Mouse (Mus musculus): ENCODE data around the gene Nrip3.

The Nrip3 gene

DNA sequence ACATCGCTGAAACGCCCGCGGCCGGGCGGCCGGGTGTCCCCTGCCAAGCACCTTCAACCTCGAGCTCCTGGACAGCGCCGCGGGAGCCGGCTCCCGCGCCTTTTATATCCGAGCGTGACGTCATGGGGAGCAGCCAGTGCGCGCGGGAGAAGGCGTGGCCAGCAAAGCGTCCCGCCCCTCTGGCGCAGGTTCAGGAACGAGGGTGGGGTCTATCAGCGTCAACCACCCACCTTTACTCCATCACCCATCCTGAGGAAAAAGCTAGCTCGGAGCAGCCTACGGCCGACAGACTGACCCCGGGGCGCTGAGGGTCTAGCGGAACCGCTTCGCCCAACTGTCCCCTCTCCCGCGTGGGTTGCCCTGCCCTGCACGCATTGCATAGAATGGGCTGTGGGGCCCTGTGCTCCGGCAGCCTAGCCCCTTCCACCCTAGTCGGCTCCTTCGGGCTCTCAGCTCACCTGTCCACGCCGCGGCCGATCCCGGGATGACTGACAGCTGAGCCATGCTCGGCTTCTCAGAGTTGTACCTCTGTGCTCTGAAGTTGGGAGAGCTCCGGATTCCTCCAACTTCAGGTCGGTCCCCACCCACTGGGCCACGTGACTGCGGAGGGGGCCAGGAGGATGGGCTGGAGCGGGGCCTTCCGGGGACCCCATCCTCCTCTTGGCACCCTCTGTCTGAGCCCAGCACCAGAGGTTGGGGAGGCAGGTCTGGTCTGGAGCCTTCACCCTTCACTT lies at the start of gene Nrip3:
TSS of gene Nrip3 (minus strand) at position 556 of the 734 bp plus-strand sequence.
- in situ Hi-C loops (cut with MboI): no loop called here

DNA sequence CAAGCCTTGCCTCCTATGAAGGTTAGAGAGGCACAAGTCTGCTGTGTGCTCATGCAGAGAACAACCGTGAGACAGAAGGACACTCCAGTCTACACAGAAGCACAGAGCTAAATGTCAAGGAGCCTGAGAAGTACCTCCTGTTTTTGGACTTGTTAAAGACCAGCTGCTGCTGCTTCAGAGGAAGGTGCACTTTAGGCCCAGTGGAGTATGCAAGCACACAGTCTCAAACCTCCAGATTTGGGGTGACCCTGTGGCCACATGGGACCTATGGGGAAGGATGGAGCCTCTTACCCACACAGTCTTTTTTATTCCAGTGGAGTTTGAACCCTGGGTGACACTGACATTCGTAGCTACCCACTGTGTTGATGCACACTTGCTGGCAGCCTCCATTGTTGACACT lies 49.6 kb upstream of the Nrip3 start:
- in situ Hi-C loops (cut with MboI): no loop called here

DNA sequence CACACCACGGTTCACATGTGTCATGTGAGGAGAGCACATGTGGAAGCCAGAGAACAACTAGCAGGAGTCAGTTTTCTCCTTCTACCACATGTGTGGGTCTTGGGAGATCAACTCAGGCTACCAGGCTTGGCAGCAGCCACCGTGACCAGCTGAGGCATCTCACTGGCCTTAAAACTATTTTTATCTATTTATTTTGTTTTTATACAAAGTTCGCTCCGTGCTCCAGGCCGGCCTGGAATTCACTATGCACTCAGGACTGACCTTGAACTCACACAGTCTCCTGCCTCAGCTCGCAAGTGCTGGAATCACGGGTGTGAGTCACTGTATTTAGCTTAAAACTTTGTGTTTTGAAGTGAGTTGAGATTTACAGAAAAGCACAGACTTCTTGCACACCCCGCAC lies 45.1 kb upstream of the Nrip3 start:
- in situ Hi-C loops (cut with MboI): no loop called here

DNA sequence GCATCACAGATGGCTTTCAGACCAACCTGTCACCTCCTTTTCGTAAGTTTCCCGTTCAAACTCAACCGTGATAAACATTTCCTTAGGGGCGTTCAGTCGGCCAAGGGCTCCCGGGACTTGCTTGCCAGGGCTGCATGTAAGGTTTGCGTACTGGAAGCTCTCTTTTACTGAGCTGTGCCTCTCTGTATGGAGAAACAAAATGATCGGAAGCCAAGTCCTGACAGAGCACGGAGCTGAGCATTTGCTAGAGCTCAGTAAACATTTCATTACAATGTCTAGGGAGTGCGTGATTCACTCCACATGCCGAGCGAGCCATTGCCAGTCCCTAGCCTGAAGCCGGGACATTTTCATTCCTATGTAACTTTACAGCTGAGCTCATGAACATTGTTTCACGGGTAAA lies 43.5 kb upstream of the Nrip3 start:
- in situ Hi-C loops (cut with MboI): no loop called here

DNA sequence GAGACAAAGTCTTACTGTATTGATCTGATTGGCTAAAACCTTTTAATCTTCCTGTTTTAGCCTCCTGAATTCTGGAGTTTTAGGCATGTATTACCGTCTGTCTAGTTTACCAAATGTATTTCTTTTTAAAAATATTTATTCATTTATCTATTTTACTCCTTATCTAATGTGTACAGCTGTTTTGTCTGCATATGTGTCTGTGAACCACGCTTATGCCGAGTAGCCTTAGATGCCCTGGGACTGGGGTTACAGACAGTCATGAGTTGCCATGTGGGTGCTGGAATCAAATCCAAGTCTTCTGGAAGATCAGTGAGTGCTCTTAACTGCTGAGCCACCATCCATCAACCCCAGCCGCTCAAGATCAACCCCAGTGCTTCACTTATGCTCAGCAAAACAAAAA lies 36.8 kb upstream of the Nrip3 start:
- in situ Hi-C loops (cut with MboI): no loop called here

DNA sequence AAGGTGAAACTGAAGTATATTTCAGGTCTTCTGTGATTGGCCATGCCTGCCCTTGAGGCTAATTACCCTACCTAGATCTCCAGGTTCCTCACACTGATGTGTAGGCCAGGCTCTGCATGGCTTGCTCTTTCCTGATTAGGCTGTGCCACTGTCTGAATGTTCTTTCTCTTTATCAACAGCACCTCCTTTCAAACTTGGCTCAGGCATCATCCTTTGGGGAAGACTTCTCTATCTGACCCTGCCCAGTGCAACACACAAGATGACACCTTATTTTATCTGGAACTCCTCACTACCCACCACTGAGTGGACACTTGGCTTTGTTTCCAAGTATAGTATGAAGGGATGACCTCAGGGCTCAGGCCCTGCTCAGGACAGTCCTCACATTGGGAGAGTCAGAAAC lies 36.1 kb upstream of the Nrip3 start:
- in situ Hi-C loops (cut with MboI): no loop called here

DNA sequence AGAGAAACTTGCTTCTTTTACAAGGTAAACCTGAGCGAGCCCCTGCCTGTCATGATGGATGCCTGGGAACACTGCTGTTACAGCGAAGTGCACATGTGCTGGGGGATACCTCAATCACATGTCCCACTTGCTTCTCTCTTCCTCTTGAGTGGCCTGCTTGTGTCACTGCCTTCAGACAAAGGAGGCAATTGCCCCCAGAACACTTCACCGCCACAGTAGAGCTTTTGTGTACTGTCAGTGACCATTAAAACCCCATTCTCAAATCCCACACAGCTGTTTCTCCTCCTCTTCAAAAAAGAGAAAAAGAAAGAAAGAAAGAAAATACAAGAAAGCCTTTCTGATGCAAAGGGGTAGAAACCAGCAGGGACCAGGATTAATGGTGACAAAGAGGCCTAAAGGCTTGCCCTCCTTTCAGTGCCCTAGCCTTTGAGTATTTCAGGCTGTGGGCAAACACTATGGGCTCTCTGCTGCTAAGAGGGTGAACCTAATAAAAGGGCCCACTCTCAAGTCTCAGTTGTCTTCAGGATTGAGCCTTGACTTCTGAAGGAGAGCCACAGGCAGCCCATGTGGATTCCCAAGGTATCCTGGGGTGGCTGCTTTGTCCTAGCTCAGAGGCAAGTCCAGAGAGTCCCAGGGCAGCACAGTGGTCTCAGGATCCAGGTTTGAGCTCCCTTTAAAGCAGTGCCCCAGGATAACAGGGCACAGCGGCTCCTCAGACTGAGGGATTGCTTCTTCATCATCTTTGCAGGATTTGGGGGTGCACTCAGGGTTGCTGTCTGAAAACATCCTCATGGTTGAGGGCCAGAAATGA lies 31.7 kb upstream of the Nrip3 start:
- in situ Hi-C loops (cut with MboI): no loop called here

DNA sequence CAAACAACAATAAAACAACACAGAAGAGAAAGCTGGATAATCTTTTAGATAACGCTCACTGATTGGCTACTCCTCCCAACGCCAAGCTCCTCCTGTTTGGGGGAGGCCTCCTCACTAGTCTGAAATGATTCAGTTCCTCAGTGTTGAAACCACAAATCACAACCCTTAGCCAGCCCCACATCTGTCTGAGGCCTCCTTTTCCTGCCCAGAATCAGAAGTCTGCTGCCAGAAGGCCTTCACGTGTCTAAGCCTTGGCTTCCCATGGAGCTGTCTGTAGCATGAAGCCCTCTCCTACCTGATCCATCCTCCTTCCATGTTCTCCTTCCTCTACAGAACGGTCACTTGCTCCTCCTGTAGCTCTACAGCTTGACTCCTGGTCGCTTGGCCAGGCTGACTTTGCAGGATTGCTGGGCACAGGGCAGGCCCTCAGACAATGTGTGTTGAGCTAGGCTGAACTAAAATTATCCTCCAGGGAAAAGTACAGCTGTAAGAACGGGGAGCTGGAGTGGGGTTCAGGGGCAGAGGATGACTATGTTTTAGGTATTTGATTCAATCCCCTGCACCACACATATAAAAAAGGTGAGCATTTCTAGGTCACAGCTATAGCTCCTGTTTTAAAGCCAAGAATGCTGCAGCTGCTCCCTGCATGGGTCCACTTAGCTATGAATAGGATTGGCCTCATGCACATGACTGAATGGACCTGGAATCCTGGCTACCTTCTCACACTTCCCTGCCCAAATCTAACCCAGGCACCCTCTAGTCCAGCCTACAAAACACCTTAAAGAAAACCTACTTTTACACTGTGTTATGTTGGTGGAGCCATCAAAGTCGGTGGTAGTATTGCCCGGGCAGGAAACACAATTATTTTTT lies 26.0 kb upstream of the Nrip3 start:
- in situ Hi-C loops (cut with MboI): no loop called here

DNA sequence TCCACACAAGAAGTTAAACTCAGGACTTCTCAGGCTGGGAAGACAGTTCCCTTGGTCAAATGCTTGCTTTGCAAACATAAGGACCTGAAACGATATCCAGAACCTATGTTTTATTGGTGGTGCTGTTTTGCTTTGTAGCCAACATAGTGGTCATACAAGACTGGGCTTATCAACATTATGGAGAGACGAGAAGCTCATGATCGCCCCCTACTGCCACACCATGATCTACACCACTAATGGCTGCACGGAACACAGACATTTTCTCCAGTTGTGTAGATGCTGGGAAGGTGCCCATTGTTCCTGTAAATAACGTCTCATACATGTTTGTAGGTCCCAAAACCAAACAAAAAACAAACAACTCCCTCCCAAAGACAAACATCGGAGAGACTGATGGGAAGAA lies 23.0 kb upstream of the Nrip3 start:
- in situ Hi-C loops (cut with MboI): no loop called here

DNA sequence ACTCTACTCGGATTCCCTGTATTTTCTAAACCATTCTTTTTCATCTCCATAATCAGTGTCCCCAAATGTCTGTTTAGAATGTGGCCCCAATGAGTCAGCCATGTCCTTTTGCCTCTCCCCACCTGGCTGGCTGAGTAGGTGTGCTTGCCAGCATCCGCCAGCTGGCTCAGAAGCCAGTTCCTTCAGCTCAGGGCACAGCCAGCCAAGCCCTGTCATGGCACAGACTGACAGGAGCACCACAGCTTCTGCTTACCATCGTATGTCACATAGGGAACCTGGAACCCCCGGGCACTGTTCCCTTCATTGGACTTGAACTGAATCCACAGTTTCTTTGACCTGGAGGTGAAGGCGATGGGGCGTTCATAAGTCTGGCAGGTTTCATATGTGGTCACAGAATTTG lies 22.5 kb upstream of the Nrip3 start:
- in situ Hi-C loops (cut with MboI): no loop called here

DNA sequence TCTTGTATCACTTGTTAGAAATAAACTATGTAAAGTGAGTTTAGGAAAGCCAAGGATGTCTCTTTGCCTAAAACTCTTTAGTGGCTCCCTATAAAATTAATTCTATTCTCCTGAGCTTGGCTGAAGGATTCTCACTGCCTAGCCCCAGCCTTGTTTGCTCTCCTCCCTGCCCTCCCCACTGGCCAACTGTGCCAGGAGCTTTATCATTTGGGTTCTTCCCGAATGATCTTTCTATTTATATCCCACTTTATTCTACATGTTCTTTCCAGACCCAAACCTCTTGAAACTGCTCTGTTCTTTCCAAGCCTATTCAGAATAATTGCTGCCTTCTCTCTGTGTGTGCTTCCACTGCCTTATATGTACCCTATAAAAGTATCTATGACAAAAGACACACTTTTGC lies 21.7 kb upstream of the Nrip3 start:
- in situ Hi-C loops (cut with MboI): no loop called here

DNA sequence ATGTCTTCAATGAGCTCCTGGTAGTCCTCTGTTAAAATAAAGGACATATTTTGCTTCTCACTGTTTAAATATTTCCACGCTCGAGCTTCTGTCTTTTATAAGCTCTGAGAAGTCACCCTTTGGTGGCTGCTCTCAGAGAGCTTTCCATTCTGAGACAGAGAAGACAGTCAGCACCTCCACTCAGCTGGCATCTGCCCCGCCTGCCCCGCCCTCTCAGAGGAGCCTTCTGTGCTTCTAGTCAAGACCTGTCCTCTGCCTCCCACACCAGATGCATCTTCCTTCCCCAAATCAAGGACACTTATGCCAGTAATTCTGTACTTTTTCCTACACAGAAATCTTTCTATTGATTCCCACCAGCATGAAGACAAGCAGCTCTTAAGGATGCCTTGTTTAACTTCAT lies 18.8 kb upstream of the Nrip3 start:
- in situ Hi-C loops (cut with MboI): no loop called here

DNA sequence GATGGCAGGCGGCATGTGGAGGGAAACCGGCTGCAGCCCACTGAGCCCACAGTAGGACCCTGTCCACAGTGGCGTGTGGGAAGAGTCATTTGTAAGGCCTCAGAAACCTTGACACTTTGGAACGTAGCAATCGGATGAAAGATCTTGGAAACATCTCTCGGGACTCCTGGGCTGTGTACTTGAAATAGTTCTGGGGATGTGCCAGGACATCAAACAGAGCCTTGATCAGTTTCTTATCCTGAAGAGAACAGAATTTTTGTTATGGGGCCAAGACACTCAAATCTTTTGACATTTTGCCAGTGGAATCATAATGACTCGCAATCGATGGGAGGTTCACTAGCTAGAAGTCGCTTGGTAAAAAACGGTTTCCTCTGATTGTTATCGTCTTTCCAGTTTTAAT lies 17.3 kb upstream of the Nrip3 start:
- in situ Hi-C loops (cut with MboI): no loop called here

DNA sequence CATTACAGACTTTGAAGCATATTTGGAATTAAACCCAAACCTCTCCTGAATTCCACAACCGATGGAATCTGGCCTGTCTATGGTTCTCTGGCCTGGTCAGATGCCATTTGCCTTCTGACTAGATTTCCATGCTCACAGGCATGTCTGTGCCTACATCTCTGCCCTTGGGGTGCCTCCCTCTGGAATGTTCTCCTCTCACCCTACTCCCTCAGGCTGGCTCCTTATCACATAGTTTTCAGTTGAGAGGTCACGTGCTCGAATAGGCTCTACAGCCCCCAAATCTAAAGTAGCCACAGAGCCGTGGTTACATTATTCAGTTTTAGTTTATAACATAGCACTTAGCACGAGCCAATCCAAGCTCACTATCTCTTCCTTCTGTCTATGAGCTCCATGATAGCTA lies 13.7 kb upstream of the Nrip3 start:
- in situ Hi-C loops (cut with MboI): no loop called here

DNA sequence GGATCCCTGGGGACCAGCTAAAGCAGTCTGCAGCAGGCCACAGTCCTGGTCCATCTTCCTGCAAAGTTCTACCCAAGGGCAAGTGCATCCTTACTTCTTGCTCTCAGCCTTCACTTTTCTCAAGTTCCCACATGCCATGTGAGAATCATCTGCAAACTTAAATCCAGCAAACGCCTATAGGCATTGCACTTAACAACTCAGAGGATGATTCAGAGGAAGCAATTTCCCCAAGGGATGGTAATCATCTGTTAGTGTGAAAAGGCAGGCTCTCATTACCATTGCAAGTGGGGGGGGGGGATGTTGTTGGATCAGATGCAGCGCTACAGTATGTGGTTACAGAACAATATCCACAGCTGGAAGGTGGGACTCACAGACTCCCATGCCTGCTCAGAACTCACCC lies 12.7 kb upstream of the Nrip3 start:
- in situ Hi-C loops (cut with MboI): no loop called here

DNA sequence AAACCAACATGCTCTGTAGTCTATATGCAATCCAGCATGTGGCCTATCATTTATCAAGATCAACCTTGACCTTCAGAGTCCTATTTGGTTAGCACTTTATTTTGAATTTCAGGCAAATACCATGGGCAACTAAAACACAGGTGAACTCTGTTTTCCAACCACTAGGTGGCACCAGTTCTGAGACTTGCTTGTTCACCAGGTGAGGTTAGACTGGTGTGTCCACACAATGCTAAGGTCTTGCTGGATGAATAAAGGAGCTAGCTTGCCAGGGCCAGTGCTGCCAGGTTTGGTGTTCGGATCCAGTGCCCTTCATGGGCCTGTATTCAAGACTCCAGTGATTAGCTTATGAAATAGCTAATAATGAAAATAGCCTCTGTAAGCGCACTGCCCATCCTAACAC lies 10.9 kb upstream of the Nrip3 start:
- in situ Hi-C loops (cut with MboI): no loop called here

DNA sequence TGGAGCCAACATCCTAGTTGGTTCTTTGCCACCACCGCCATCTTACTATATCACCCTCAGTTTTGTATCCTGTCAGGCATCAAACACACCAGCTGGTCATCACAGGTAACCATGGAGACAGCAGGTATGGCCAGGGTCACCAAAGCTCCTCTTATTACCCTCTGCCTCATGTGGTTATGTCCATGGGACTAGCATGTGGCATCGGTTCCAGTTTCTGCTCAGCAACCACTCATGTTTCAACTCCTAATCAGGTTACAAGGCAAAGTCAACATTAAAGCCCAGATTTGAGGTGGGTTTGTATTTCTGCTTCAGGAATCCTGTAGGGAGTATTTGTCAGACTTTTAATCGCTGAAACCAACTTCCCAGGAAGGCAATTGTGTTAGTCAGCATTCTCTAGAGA lies 9.0 kb upstream of the Nrip3 start:
- in situ Hi-C loops (cut with MboI): no loop called here

DNA sequence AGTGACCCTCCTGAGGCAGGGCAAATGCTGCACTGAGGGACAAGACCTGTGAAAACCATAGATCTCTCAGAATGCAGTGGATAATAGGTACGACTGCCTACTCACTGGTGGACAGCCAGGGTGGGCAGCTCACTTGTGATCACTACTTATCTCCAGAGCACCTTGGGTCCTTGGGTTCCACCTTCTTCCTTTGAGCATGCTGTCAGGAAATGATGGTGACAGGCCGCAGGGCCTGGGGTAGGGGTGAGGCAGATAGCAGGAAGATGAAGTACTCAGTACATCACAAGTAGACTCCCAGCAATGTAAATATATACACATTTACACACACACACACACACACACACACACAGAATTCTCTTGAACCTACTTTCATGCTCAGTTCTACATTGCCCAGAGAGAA lies 6.0 kb upstream of the Nrip3 start:
- in situ Hi-C loops (cut with MboI): no loop called here

DNA sequence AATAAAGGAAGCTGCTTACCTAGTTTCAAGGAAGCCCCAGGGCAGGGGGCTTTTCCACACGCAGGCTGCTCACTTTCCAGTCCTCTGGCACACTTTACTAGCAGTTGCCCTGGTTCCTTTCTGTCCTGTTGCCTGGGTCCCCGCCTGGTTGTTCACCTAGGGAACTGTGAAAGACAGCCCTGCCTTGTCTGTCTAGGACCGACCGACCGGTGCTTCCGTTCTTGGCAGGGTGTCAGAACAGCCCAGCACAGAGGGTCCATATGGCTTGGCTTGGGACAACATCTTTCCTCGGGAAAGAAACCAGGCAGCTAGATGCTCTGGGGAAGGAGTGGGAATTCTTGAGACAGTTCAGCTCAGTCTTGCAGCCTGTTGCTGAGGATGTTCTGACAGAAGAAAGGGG lies 1.5 kb upstream of the Nrip3 start:
- in situ Hi-C loops (cut with MboI): no loop called here

DNA sequence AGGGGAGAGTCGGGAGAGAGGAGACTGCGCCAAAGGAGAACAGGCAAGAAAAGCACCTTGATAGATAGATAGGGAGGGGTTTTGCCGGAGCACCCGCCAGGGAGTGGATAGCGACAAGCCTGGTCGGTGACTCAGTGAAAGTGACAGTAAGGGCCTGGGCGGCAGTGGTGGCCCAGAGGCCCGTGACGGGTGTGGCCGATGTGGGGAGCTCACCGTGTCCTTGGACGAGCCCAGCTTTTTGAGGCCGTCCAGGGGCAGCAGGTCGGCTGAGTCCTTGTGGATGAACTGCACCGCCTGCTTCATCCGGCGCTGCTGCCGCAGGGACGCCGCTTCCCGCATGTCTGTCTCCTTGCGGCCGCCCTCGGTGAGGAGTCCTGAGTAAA lies 747 bp downstream of the Nrip3 start:
- in situ Hi-C loops (cut with MboI): no loop called here

DNA sequence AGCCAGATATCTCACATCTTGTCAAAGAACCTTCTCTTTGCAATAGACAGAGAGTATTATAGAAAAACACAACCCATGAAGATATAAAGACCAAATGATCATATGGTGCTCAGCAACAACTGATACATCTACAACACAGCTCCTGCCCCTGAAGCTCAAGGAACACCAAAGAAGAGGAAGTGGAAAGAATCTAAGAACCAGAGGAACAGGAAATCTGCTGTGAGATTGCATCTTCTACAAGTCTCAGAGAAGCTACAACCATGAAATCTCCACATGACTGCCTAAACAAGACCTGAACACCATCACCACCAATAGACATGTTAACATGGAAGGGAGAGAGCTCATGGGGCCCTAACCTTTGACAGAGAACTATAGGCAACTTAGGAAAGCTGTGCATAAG lies 9.6 kb downstream of the Nrip3 start:
- in situ Hi-C loops (cut with MboI): no loop called here

DNA sequence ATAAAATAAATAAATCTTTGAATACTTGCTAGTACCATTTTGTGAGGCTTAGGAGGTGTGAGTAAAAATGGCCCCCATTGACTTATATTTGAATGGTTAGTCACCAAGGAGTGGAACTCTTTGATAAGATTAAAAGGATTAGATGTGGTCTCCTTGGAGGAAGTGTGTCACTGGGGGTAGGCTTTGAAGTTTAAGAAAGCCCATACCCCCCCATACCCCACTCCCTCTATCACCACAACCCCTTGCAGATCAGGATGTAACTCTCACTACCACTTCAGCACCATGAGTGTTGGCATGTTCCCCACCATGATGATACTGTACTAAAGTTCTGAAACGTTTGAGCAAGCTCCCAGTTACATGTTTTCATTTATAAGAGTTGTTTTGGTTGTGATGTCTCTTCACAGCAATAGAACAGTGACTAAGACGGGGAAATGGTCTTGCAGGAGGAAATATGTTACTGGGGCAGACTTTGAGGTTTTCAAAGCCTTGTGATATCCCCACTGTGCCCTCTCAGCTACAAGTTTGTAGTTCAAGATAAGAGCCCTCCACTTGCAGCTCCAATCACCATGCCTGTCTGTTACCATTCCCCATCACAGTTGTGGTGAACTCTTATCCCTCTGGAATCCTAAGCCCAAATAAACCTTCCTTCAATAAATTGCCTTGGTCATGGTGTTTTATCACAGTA lies 13.0 kb downstream of the Nrip3 start:
- in situ Hi-C loops (cut with MboI): no loop called here
